Mouse (Mus musculus): ENCODE measurements around the gene Spty2d1.

DNA sequence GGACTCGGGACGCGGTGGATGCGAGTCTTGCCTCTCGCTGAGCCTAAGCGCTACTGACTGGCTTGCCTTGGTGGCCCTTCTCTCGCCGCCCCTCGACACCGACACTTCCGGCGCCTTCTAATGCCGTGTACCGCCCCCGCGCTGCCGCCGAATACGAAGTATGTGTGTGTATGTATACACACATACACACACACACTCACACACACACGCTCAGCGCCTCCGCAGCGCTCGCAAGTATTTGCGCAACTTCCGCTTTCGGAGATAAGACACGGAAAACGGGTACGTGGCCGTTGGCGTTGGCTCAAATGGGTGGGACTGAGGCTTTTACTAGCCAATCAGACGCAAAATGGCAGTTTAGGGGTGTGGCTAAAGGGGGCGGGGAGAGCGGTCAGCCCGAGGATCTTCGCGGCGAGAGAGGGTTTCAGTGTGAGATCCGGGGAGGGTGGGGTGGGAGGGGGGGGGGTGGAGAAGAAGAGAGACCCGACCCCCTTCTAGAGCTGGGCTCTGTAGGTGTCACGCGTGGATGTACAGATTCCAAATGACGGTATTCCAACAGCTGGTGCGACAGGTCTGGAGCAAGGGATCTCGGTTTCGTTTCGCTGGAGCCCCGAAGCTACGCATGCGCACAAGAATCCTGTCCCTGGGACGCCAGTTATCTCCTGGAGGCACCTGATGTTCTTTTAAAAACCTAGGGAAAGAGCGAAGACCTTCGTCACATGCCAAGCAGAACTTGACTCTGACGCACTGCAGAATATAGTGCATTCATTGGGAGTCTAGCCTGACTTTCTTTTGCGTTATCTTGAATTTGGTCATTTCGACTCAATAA lies at the start of gene Spty2d1:
- TF ChIP-seq CTCF (IDR thresholded peaks at IDR 0.05; ENCODE audit: borderline replicate concordance, insufficient read depth, low read length), result no peak
- TF ChIP-seq POLR2A (IDR thresholded peaks at IDR 0.05; ENCODE audit: low read depth, low read length), result peak; percentile 96
